Mouse (Mus musculus) thymus, postnatal 10 days (tissue): ENCODE measurements around the gene Med12l.

Experiments
- DNase-seq, 2 experiments: peaks; one replicate each; pipeline ENCODE4 v3.0.0; 2021; ENCODE audit warnings: low spot score in 2 of 2

Gene Med12l

GRCm38 (mm10) chr3:59182129-59182528 lies 176.5 kb downstream of the Med12l start:
- no peak for DNase-seq

- DNase-seq = no peak
These were observed 180.0 kb downstream of the Med12l start for GRCm38 (mm10) chr3:59185662-59186061.

DNA sequence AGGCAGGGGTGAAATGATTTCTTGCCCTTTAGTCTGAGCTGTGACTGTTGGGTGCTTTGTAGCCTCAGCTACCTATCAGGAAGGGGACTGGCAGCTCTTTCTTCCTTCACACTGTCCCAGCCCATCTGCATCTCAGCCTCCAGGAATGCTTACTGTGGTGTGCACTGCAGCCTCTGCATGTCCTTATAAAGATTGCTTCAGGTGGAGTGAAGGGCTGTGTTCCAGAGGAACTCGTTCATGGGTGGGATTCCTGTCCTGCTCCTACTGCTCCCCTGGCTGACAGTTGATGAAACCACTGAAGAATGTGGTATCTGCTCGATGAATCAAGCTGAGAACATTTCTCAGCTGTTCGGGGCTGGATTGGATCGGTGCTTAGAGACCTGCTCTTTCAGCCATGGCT lies 181.7 kb downstream of the Med12l start:
- DNase-seq = no peak

- no peak for DNase-seq
These were observed 186.0 kb downstream of the Med12l start for GRCm38 (mm10) chr3:59191674-59192073.

DNA sequence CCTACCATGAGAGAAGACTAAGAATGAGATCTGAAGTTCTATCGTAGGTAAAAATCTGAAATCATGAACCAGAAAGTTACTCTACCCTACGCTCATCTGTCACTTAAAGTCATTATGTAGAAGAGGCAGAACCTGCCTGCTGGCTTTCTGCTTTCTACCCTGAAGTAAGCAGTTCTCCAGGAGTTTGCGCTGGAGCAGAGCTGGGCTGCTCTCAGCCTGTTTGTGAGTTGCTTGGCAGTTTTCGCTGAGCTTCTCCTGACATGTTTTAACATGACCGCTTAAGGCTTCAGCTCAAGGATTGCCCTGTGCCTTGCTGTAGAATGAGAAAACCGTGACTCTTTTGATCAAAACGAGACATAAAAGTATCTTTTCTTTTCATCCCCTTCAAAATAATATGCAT lies 188.5 kb downstream of the Med12l start:
- no peak for DNase-seq

DNA sequence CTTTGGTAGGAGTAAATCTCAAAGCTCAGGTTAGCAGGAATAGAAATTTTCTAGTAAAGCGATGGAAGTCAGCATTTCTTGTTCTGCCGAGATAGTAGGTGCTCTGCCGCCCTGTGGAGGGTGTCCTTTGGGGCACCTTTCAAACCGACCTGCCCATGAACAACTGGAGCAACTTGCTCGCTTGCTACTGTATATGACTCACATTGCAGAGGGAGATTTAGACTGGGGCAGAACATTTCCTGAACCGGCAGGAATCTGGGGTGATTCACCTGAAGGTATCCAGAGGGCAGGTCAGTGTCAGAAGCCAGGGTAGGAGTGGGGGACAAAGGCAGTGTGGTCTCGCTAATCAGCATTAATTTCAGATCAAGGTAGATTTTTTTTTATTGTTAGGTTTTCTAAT lies 189.3 kb downstream of the Med12l start, which contains the start of gene Gpr87:
TSS of gene Gpr87 (minus strand) at position 167 of the 400 bp plus-strand sequence.
- DNase-seq = no peak

- no peak for DNase-seq
These were observed 191.8 kb downstream of the Med12l start for GRCm38 (mm10) chr3:59197329-59197948.

DNA sequence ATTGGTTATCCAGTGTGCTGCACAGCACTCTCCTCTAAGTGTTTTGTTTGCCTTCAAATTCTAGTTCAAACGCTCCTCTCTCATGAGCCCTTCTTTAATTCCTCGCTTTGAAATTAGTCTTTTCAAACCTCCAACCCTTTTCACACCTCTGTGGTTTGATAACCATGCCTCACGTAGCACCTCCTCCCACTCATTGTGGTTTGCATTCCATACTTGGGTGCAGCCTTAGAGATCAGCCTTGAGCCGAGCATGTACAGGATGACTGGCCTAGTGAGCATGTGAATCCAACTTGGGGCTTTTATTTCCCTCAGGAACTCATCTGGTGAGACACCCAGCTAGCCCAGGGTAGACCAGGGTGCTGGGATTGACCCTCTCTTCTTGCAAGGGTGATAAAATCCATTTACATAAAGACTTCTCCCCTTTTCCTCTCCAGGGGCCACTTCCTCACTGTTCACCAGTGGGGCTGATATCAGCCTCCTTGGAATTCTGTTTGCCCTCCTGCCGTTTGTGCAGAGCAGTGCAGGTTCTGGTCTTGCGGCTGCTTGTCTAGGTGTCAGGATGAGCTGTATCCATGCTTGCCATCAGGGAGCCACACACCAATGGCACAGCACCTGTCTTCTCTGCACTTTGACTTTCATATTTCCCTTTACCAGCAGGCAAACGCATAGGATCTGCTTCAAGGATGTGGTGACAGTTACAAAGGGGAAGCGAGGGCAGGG lies 198.3 kb downstream of the Med12l start:
- no peak for DNase-seq

- no peak for DNase-seq
These were observed 199.3 kb downstream of the Med12l start for GRCm38 (mm10) chr3:59204719-59205503.

GRCm38 (mm10) chr3:59205941-59206340 lies 200.3 kb downstream of the Med12l start:
- DNase-seq = peak in 1 of 2 experiments; percentile 30

DNA sequence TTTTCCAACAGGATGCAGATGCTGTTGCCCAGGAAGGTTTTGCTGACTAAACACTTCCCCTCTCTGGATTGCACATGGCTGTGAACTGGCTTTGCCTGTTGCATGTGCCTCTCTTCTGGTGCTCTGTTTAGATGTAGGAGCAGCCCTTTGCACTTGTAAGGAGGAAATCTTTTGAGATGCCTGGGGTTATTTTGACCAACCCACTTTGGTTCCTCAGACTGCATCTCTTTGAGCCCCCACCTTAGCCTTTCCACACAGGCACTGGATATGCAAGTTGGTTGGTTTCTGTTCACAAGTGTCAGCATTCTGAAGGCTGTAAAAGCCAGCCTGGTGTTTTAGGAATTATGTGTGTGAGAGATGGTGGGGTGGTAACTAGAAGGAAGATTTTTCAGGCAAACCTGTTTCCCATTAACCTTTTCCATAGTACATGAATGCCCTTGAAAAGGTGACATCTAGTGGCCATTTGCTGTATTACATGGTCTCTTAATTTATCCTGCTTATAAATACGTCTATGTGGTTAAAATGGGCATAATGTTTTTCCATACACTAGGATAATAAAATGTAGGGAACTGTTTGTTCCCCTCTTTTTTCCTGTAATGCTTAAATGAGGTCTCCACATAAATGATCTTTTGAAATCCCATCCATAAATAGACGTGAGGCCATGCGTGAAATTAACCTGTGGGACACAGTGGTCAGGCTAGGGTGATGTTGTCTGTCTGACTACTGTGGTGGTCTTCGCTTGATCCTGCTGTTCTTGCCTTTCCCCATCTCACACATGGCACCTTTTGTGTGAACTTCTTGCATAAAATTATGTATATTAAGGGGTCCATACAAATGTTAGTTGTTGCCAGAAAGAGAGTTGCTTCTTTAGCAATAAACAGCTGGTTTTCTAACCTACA lies 203.3 kb downstream of the Med12l start:
- peak in 1 of 2 experiments; percentile 66 for DNase-seq

- no peak for DNase-seq
These were observed 204.5 kb downstream of the Med12l start for GRCm38 (mm10) chr3:59210089-59210488.

- DNase-seq = no peak
These were observed 205.1 kb downstream of the Med12l start, which contains the start of gene P2ry13 for GRCm38 (mm10) chr3:59210727-59211126. Gene P2ry13, minus strand, starts transcription at chr3:59210882.

DNA sequence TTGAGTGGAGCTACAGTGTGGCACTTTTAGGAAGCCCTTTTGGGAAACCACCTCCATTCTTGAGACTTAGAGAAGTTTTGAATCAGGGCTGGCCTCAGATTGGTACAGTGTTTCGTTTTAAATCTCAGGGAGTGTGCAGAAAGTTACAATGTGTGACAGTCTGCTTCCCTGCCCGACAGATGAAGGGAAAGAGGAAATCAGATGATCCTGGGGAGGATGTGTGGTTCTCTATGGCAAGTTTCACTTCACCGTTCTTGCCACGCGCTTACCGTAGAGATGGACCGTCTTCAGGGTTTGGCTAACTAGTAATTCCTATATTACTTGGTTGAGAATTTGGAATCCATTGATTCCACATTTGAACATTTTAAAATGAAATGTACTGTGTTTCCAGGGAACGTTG lies 206.2 kb downstream of the Med12l start:
- no peak for DNase-seq

GRCm38 (mm10) chr3:59212404-59212803 lies 206.8 kb downstream of the Med12l start:
- no peak for DNase-seq

- no peak for DNase-seq
These were observed 211.6 kb downstream of the Med12l start for GRCm38 (mm10) chr3:59217211-59217610.

DNA sequence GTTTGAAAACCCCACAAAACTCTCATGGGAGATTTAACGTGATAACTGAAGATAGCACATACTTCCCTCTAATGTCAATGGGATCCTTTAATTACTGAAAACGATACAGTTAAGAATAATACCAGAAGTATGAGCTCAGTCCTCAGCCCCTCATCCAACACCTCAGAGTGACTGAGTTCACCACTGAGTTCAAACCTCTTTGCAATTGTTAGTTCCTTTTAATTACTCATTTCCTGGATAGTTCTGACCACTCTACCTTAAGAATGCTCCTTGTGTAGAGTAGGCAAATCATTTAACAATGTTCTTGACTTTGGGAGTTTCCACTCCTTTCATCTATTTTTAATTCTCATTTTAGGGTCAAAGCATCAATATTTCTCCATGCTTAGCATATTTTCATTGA lies 213.7 kb downstream of the Med12l start:
- no peak for DNase-seq

GRCm38 (mm10) chr3:59222303-59222702 lies 216.7 kb downstream of the Med12l start:
- DNase-seq = no peak

GRCm38 (mm10) chr3:59225411-59225810 lies 219.8 kb downstream of the Med12l start:
- no peak for DNase-seq

DNA sequence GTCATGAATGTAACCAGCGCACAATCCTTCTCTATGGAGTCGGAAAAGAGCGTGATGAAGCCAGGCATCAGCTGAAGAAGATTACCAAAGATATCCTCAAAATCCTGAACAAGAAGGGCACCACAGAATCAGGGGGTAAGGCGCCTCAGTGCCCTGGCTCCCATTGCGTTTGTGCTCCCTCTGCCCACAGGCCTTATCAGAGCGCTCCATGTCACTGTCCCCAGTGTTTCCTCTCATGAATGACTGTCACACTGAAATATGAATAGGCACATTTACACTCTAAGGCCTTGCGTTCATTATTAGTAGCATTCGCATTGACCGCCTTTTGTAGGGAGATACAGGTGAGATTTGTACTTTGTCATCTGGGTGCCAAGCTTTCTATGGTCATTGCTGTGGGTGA lies 222.1 kb downstream of the Med12l start:
- no peak for DNase-seq

GRCm38 (mm10) chr3:59228730-59229551 lies 223.3 kb downstream of the Med12l start:
- DNase-seq = no peak
